Mouse (Mus musculus): ENCODE data around the gene Dbx2.

Gene Dbx2

DNA sequence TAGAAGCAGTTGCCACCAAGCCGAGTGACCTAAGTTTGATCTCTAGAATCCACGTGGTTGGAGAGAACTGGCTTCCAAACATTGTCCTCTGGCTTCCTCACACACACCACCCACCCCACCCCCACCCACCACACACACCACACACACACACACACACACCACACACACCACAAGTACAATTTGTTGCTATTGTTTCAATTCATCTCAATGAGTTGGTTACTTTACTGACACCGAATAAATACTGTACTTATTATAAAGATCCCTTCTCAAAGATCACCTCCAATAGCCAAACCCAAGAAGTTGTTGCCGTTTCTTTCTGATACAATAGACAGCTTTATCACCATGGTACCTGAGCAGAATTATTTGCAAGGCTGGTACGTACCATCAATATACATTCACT, at the start of gene Dbx2:
Gene Dbx2, minus strand, starts transcription at position 101 of the 400 bp plus-strand sequence.
- DNase-seq (ENCODE audit: low spot score), result no peak

DNA sequence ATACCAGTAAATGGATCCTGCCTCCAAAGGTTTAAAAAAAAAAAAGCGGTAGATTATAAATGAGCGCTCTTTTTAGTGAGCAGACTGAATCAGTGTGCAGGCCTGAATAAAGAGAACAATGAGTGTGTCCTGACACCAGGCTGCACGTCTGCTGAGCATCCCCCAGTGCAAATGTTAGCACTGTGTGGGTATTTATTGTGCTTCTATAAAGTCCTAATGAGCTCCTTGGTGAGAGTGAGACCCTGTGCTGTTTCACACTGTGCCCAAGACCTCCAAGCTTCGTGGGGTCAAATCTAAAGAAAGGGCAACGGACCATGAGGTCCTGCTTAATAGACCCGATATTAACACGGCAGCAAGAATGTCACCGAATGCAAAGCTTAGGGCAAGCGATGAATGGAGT, 46.4 kb upstream of the Dbx2 start:
- peak; percentile 75 for DNase-seq (ENCODE audit: low spot score)

DNA sequence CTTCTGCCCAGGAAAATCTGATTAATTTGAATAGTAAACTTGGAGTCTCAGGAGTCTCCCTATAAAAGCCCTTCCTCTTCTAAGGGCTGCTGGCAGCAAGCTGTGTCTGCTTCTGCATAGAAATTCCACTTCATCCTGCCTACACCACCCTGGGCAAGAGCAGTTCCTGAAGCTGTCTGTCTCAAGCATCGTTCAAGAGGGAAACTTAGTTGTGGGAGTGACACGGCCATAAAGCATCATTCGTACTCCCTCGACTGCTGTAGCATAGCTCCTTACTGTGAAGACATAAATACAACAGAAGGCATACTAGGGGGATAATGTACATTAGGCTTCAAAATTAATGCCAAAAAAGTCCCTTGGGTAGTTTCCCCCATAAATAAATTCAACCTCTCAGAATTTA, 45.8 kb upstream of the Dbx2 start:
- DNase-seq (ENCODE audit: low spot score), result peak; percentile 31

DNA sequence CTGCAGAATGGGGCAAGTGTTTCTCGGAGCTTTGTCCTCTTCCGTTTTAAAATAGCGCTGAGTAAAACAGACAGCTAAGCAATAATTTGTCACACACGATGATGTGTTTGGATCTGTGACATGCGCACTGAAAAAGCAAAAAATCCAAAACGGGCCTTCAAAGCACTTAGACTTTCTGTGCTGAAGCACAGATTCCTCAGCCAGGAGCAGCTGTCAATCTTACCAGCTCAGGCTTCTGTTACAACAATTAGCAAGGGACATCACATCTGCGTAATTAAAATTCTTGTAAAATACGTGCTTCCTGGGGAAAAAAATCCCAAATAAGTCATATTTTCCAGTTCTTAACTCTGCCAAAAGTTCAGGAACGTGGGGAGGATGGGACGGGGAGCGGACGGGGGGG, 43.6 kb upstream of the Dbx2 start:
- DNase-seq (ENCODE audit: low spot score), result no peak

DNA sequence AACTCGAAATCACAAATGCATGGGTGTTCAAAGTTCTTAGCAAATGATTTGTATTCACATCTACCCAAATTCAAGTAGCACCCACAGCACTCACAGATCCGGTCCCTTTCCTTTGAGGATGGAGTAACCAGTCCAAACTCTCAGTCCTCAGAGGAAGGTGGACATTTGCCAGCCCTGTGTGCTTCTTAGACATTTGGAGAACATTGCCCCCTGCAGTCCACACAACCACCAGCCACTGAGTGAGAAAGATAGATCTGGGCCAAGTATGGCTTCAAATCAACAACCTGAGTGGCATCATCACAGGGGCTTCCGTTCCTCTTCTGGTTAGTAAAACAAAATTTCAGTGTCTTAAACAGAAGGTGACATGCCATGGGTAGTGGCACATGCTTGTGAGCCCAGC, 38.0 kb upstream of the Dbx2 start:
- DNase-seq (ENCODE audit: low spot score), result no peak

DNA sequence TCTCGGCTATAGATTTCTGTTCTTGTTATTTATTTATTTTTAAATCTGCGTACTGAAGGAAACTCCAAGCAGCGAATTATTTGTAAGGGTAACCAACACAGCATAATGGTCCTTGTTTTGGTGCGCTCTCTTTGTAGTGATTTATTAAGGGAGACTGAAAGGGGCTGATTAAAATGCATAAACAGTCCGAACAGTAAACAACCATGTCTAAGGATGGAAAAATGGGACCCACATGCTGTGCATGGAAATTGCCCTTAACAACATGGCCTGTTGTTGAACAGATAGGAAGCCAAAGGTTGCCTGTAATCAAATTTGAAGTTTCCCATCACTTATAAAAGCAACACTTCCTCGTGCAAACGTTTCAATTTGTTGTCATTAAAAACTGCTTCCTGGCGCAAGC, 35.8 kb upstream of the Dbx2 start:
- peak; percentile 36 for DNase-seq (ENCODE audit: low spot score)

DNA sequence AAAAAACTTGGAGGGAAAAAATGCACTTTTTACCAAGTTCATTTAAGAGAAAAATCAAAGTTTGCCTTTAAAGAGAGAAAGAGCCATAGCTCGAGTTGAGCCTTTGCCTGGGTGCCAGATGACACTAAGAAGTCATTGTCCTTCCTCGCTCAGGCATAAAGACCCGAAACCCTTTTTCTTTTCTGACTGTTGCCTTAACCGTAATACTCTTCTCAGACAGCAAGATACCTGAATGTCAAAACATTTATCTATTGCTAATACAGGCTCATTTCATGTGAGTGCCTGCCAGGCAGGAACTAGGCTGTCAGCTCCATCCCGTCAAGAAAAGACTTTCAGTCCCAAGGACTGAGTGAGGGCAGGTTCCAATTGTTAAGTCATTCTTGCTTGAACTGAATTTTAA, 35.4 kb upstream of the Dbx2 start:
- peak; percentile 46 for DNase-seq (ENCODE audit: low spot score)

DNA sequence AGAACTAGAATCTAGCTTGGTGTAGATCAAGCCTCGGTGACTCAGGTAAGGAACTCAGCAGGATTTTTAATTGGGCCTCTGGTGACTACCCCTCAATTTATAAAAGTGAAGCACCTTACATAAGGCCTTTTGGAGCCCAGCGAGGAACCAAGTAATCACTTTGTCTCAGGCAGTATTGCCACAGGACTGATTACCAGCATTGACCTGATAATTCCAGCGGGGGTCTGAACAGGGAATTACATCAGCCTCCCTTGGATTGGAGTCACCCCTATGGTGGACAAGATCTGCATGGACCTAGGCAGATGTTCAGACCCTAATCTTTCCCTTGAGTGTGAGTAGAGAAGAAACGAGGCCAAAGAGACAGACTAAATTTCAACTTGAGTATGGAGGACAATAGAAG, 26.9 kb upstream of the Dbx2 start:
- DNase-seq (ENCODE audit: low spot score), result no peak

DNA sequence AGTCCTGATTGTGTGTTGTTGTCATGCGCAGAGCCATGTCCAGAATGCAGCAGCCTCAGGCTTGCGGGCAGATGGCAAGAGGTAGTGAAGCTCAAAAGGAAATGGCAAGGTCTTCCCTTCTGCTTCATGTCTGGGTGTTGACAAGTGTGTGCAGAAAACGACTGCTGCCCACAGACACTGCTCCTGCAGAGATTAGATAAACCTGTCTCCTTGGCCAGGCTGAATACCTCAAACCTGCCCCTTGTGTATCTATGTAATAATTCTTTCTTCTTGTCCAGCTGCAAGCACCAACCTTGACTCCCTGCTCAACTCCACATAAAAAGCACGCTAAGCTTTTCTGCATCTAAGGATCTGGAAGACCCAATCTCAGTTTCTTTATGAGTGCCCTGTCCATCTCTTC, 19.9 kb upstream of the Dbx2 start:
- DNase-seq (ENCODE audit: low spot score), result no peak

DNA sequence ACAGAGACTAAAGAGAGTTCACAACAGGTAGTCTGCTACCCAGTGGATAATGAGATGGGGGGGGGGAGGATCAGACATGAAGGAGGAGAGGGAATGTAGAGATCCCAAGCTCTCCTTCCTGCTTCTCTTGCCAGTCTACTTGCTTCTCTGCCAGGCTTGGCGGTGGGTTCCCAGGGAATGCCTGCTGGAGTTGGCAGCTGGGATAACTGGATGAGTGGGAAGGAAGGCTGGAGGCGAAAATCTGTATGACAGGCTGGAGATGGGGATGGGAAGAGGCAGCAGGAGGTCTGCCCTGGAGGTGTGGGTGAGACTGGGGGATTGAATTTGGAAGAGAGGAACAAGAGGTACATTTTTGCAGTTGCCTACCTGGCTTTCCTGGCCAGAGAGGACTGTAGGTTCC, 19.4 kb upstream of the Dbx2 start:
- DNase-seq (ENCODE audit: low spot score), result no peak

DNA sequence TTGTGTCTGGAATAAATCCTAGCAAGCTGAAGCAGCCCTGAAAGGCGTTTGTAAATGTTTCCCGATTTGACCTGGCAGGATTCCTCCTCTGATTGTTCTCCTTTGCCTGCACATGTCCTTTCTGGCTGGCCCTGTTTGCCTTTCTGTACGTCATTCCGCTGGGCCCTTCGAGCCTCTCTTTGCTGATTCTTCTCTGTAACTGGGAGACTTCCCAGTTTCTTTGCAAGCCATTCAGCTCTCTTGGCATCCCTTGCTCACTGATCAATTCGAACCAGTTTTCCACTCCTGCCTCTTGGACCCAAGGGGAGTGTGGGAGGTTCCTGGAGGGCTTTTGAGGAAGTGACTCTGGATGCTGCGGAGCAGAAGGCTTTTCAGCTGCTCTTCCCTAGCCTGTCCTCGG, 11.4 kb upstream of the Dbx2 start:
- DNase-seq (ENCODE audit: low spot score), result no peak

DNA sequence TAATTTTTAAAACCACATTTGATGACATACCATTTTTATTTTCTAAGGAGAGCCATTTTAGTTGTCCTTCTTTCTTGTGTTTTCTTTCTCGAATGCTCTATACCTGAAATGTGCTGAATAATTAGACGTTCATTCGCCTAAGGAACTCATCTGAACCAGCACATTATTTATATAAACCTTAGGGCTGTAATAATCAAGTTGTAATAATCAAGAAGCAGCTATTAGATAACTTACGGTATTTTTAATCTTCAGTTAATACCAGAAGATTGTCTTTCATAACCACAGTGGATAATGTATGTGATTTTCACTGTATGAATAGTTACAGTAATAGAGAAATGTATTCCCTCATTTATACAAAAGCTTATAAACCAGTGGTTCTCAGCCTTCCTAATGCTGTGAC, 9.2 kb upstream of the Dbx2 start:
- no peak for DNase-seq (ENCODE audit: low spot score)

DNA sequence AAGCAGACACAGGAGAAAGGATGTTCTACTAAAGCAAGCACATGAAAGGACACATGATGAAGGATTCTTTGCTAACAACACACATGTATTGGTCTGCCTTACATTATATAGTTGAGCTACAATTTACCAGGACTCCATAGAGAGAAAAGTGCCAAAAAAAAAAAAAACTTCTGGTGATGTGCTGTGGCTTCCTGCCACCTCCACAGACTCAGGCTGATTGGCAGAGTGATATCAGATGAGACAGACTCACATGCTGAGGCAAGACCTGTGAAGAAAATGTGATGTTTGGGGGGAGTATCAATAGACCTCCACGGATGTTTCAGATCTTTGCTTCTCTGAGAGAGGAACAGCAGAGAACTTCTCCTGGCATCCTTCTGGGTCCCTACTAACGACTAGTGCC, 6.0 kb upstream of the Dbx2 start:
- no peak for DNase-seq (ENCODE audit: low spot score)

DNA sequence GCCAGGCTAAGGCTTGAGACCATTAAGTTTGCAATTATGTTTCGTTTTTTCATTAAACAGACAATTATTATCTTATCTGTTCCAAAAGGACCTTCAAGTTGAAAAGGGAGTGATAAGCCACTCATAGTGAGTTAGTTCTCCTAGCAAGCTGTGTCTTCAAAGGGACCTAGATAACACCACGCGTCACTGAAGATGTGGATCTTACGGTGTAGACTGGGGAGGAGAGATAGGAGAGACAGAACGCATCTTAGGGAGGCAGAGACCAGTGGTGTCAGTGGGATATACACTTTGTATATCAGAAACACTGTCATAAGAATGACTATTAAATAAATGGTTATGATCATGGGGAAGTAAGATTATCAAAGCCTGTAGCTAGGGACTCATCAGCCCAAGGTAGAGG, 4.6 kb upstream of the Dbx2 start:
- no peak for DNase-seq (ENCODE audit: low spot score)

DNA sequence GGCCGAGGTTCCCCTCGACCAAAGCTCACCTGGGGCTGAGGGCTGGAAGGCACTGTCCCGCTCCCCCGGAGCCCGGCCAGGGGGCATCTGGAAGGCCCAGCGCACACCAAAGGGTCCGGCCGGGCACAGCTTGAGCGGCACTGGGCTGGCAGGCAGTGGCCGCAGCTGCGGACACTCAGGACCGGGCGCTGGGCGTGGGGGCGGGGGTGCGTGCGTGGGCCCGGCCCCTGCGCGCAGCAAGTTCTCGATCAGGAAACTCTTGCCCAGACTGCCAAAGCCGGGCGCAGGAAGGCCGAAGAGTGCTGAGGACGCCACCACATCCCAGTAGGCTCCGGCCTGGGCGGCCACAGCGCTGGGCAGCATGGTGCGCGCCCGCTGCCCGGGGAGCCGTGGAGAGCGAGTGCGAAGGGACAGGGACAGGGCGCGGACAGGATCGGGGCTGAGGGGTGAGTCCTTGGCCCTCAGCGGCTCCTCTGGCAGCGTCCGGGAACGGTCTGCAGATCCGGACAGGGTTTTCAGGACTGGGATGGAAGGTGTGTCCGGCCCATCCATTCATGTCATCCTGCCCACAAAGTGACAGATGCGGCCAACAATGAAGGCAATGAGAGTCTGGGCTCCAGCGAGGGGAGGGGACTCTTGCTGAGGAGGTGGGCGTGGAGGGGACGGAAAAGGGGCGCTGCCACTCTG, 1.4 kb downstream of the Dbx2 start:
- DNase-seq (ENCODE audit: low spot score), result peak; percentile 73

DNA sequence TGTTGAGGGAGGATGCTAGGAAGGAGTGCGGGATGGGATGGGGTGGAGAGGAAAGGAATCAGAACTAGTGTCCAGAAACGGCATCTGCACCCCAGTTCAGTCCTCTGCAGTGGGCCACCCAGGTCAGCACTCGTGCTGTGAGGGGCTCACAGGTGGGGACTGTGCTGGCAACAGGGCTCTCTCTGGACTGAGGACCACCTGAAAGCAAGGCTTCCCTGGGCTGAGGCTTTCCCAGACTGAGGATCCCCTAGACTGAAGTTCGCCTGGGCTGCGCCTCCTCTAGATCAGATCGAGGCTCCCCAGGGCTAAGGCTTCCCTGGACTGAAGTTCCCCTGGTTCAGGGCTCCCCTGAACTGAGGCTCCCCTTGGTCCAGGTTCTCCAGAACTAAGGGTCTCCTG, 1.9 kb downstream of the Dbx2 start:
- peak; percentile 28 for DNase-seq (ENCODE audit: low spot score)

DNA sequence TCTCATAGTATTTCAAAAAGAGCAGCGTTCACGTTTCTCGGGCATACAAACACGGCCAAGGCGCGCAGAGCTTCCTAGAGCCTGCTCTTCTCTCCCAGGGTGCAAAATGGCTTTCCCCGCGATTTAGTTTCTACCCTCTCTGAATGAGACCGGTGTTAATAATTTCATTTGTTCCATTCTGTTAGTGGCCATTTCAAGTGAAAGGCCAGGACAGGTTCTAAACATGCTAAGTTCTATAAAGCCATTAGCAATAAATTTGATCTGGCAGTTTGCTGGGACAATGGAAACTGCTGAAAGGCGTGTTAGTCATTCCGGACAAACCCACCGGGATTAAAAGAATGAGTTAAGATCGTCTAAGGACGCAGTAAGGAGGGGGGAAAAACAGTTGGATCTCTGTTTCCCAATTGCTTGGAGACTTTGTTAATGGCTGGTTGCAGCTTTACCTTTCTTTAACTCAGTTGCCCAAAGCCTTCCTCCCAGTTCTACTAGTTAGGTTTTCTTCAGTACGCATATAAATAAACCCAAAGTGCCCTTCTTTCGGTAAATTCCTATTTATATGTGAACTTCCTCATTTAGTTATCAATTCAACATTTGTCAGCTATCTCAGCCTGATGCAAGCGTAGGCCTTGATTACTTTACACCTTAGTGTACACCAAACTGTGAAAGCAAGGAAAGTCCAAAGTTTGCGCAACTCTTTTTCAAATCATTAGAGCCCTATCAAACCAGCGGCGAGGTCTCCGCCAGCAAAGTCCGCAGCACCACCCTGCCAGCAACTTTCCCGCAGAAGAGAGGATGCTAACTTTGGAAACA, 2.7 kb downstream of the Dbx2 start:
- DNase-seq (ENCODE audit: low spot score), result peak; percentile 71

DNA sequence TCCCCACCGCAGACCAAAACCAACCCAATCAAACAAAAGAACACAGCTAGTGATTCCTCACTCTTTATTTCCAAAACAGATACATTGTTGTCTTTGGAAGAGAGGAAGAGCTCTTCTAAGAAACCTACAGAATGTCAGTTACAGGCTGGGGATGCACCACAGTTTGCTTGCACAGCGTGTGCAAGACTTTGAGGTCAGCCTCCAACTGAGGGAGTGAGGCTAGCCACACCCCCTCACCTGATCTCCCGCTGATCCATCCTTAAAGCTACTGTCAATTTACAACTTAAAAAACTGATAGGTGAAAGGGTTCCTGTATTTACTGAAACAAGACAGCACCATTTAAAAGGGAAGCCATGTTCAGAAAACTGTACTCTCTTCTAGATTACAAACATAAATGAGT, 3.9 kb downstream of the Dbx2 start:
- DNase-seq (ENCODE audit: low spot score), result peak; percentile 40

DNA sequence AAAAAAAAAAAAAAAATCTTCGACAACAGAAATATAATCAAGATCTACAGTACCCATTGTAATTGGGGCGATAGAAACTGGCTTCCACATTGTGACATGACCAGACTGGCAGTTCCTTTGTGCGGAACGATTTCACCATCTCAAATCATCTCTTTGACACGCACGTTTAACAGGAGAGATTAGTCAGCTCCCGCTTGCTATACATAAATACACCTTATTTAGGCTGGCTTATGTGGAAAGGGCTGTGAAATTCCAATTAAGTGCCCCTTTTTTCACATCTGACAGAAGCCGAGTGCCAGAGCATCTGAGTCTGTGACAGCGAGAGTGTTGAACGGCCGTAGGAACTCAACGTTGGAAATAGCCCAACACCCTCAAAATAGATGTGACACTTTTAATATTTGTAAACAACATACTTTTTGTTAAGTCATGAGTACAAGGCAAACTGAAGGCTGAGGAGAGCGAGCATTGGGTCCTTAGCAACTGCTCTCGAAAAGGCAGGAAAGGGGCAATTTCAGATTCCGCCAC, 12.2 kb downstream of the Dbx2 start:
- no peak for DNase-seq (ENCODE audit: low spot score)

DNA sequence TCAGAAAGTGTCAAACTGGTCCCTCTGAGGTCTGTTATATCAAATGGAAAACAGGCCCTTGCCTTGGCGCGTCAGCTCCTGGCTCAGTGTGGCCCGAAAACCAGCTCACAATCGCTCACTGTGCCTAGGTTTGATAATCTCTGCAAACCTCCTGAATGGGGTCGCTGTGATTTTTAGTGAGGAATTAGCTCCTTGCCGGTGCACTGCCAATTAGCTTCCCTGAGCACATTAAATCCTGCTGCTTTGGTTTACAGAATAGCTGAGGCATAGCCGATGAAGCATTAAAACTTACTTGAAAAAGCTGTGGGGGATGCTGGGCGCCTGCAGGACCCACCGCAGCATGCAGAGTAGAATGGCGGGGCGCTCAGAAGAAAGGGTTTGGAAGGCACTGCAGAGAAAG, 15.4 kb downstream of the Dbx2 start:
- DNase-seq (ENCODE audit: low spot score), result peak; percentile 64

DNA sequence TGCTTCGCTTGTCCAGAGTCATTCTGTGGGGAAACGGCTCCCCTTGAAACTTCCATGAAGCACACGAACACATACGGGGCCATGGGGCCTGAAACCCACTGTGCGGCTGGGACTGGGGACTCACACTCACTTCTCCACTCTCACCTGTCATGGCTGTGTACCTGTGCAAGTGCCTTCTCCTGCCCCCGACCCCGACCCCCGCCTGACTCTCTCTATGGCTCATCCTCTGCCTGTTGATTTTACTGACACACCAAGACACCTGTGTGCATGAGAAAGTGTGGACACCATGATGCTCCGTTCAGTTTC, 16.0 kb downstream of the Dbx2 start:
- no peak for DNase-seq (ENCODE audit: low spot score)

DNA sequence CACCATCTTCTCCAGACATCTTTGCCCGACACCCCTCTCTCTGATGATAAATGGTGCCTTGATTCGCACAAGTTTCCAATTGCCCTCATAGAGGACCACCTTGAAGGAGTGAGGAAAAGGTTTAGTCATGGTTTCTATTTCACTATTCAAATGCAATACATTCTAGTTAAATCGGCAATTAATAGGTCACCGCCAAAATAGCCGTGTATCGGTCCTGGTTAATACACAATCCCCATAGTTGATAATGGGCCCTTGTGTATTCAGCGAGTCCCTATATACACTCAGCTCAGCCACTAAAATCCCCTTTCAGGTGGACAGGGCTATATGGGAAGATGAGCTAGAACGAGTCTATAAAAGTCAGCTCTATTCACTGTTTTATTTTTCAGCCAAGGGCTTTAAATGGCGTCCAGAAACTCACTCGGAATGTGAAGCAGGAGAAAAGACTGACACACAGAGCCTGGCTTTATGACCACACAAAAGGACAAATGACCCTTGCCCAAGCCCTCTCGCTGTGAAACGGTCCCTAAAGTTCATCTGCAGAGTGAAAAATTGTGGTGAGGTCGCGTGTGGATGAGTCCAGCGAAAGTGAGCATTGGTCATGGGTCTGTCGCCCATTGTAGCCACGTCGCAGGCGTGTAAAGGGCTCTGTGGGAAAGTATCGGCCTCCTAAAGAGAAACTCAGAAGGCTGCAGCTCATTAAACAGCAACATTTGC, 16.5 kb downstream of the Dbx2 start:
- peak; percentile 77 for DNase-seq (ENCODE audit: low spot score)

DNA sequence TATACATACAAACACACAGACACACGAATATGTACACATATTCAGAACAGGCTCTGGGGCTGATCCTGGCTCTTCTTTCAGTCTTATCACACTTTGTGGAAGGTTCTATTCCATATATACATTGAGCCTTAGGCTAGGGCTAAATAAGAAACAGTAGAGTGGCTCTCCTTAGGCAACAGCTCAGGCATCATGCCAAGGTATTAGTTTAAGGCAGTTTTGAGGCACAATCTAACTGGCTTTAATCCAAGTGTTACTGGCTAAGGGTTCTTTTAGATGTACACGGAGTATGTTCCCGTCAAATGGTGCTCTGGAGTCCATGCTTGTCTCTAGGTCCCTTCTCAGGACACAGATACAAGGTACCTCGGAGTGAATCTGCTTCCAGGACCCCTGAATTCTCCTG, 31.4 kb downstream of the Dbx2 start:
- no peak for DNase-seq (ENCODE audit: low spot score)
